Comparison of ENCODE assay signal across 8 mouse cellular contexts in genomic region chr6:91165210-91165609, GRCm38 (mm10). TPM values are rescaled to one million over a fixed set of nuclear protein-coding genes. Genes with fewer than 3 reads are reported as not detected.
DNase-seq lines count a peak whose midpoint lies in the region; ATAC-seq lines count a peak whose summit lies in the region.

No protein-coding gene starts in this region.

- H3K27ac ChIP-seq in heart, embryonic 12.5 days (ENCODE audit: poor library complexity, severe bottlenecking): no peak overlapping the region
- no peak overlapping the region for H3K27ac ChIP-seq in forebrain, embryonic 12.5 days
- H3K27ac ChIP-seq in hindbrain, embryonic 11.5 days (ENCODE audit: low read depth, low read length): no peak overlapping the region
- H3K27ac ChIP-seq in midbrain, embryonic 11.5 days (ENCODE audit: low read depth, low read length): no peak overlapping the region

- H3K4me3 ChIP-seq in heart, embryonic 12.5 days: no peak overlapping the region
- no peak overlapping the region for H3K4me3 ChIP-seq in forebrain, embryonic 12.5 days (replicated peaks)
- H3K4me3 ChIP-seq in hindbrain, embryonic 11.5 days (ENCODE audit: low read depth, low read length): no peak overlapping the region
- H3K4me3 ChIP-seq in midbrain, embryonic 11.5 days (ENCODE audit: low read depth, low read length): no peak overlapping the region

- 38% methylated on average over 3 of the region's 3 CpGs for WGBS in heart, embryonic 12.5 days
- WGBS in forebrain, embryonic 12.5 days: 33% methylated on average over 3 of the region's 3 CpGs
- 34% methylated on average over 3 of the region's 3 CpGs for whole genome bisulfite sequencing in hindbrain, embryonic 11.5 days
- WGBS in midbrain, embryonic 11.5 days: 35% methylated on average over 3 of the region's 3 CpGs

- peaks cover 25% of the 10 kb centered on the region for H3K4me1 ChIP-seq in heart, embryonic 12.5 days (replicated peaks)
- H3K4me1 ChIP-seq in forebrain, embryonic 12.5 days: peaks cover 15% of the 10 kb centered on the region
- H3K4me1 ChIP-seq in hindbrain, embryonic 11.5 days (replicated peaks; ENCODE audit: control insufficient read depth, insufficient read depth, low read length): no peaks in the 10 kb centered on the region
- H3K4me1 ChIP-seq in midbrain, embryonic 11.5 days (ENCODE audit: control insufficient read depth, insufficient read depth, low read length): 0 out of 2 replicates have a peak, but pooled peaks cover 2% of the 10 kb centered on the region

- no peak overlapping the region for H3K4me2 ChIP-seq in heart, embryonic 12.5 days
- no peak overlapping the region for H3K4me2 ChIP-seq in forebrain, embryonic 12.5 days
- no peak overlapping the region for H3K4me2 ChIP-seq in hindbrain, embryonic 11.5 days (replicated peaks; ENCODE audit: low read depth, low read length)
- no peak overlapping the region for H3K4me2 ChIP-seq in midbrain, embryonic 11.5 days

- peaks cover 10% of the 10 kb centered on the region; the same call in 1 of the 2 replicates for H3K36me3 ChIP-seq in heart, embryonic 12.5 days
- peaks cover 18% of the 10 kb centered on the region; the same call in 1 of the 2 replicates for H3K36me3 ChIP-seq in forebrain, embryonic 12.5 days (replicated peaks)
- H3K36me3 ChIP-seq in hindbrain, embryonic 11.5 days (ENCODE audit: control insufficient read depth, insufficient read depth, low read length): no peaks in the 10 kb centered on the region
- no peaks in the 10 kb centered on the region for H3K36me3 ChIP-seq in midbrain, embryonic 11.5 days (ENCODE audit: control insufficient read depth, insufficient read depth, low read length)

- ATAC-seq in heart, embryonic 12.5 days (ENCODE audit: insufficient number of reproducible peaks, low FRiP score): no peak
- peak; percentile 45 for ATAC-seq in forebrain, embryonic 12.5 days (ENCODE audit: low FRiP score)
- ATAC-seq in hindbrain, embryonic 11.5 days (ENCODE audit: low FRiP score): peak; percentile 29; the same call in 1 of the 2 replicates
- peak; percentile 54; the same call in 1 of the 2 replicates for ATAC-seq in midbrain, embryonic 11.5 days (ENCODE audit: low FRiP score)

- intact Hi-C loops in left cerebral cortex, postnatal 14 days (cut with DNase I): loop anchor here (2.0 to 5.0 kb wide), 2 partner anchors 116 to 247 kb away; partner anchors contain the start of gene Wnt7a

- peaks cover 28% of the 10 kb centered on the region; the same call in 1 of the 2 replicates for H3K27me3 ChIP-seq in heart, embryonic 12.5 days (replicated peaks)
- H3K27me3 ChIP-seq in forebrain, embryonic 12.5 days: no peaks in the 10 kb centered on the region
- no peaks in the 10 kb centered on the region for H3K27me3 ChIP-seq in hindbrain, embryonic 11.5 days (ENCODE audit: control insufficient read depth, insufficient read depth, low read length)
- no peaks in the 10 kb centered on the region for H3K27me3 ChIP-seq in midbrain, embryonic 11.5 days (ENCODE audit: control insufficient read depth, insufficient read depth, low read length)

- no peaks in the 10 kb centered on the region for H3K9me3 ChIP-seq in heart, embryonic 12.5 days (replicated peaks)
- H3K9me3 ChIP-seq in forebrain, embryonic 12.5 days: no peaks in the 10 kb centered on the region
- H3K9me3 ChIP-seq in hindbrain, embryonic 11.5 days (ENCODE audit: control insufficient read depth, low read length): no peaks in the 10 kb centered on the region
- H3K9me3 ChIP-seq in midbrain, embryonic 11.5 days (ENCODE audit: control insufficient read depth, low read length): no peaks in the 10 kb centered on the region

- peak; percentile 95 for DNase-seq in heart, adult 11 months
- peak; percentile 73 for DNase-seq in c-Kit-positive CD71-positive TER-119-negative erythroid progenitor cells, embryonic 14.5 days (ENCODE audit: low read depth)
- peak; percentile 88 for DNase-seq in hindbrain, embryonic 11.5 days (ENCODE audit: low spot score)
- peak; percentile 87 to 88 for DNase-seq in left cerebral cortex, postnatal 14 days (ENCODE audit: low spot score in 2 of 2)
- peak; percentile 98 for DNase-seq in midbrain, embryonic 11.5 days (ENCODE audit: low spot score, missing footprints)
- peak; percentile 77 for DNase-seq in right cerebral cortex, postnatal 4 days

- no peak overlapping the region for H3K9ac ChIP-seq in heart, embryonic 12.5 days
- H3K9ac ChIP-seq in forebrain, embryonic 12.5 days: no peak overlapping the region
- no peak overlapping the region for H3K9ac ChIP-seq in hindbrain, embryonic 11.5 days (ENCODE audit: low read depth, low read length)
- H3K9ac ChIP-seq in midbrain, embryonic 11.5 days (ENCODE audit: low read length): no peak overlapping the region

RNA-seq across cellular contexts. Expression of gene Hdac11, which starts 8.7 kb away (rescaled TPM):
- polyA plus RNA-seq in heart, embryonic 12.5 days (2016; fragmentation: Nextera tagmentation; extraction: Ambion mirVana): 8.8 and 9.0 TPM in 2 replicates
- polyA plus RNA-seq in forebrain, embryonic 12.5 days (2016; fragmentation: Nextera tagmentation; extraction: Ambion mirVana): 16.3 and 18.0 TPM in 2 replicates
- 13.2 and 14.5 TPM in 2 replicates for polyA plus RNA-seq in hindbrain, embryonic 11.5 days (2014; fragmentation: Nextera tagmentation; extraction: Ambion mirVana)
- 100 to 1,000 TPM; 130 to 142 TPM for total RNA-seq in left cerebral cortex, postnatal 14 days (2021)
- 12.8 and 13.0 TPM in 2 replicates for polyA plus RNA-seq in midbrain, embryonic 11.5 days (2014; fragmentation: Nextera tagmentation; extraction: Ambion mirVana)

RNA-seq across cellular contexts. Expression of gene Fbln2, which starts 47.0 kb away (rescaled TPM):
- 210 and 213 TPM in 2 replicates for polyA plus RNA-seq in heart, embryonic 12.5 days (2016; fragmentation: Nextera tagmentation; extraction: Ambion mirVana)
- 39.4 and 45.6 TPM in 2 replicates for polyA plus RNA-seq in forebrain, embryonic 12.5 days (2016; fragmentation: Nextera tagmentation; extraction: Ambion mirVana)
- polyA plus RNA-seq in hindbrain, embryonic 11.5 days (2014; fragmentation: Nextera tagmentation; extraction: Ambion mirVana): 30.7 and 36.5 TPM in 2 replicates
- total RNA-seq in left cerebral cortex, postnatal 14 days (2021): 1 to 10 TPM; 9.6 to 9.9 TPM
- 21.9 TPM in 2 replicates for polyA plus RNA-seq in midbrain, embryonic 11.5 days (2014; fragmentation: Nextera tagmentation; extraction: Ambion mirVana)

RNA-seq across cellular contexts. Expression of gene Nup210, which starts 48.6 kb away (rescaled TPM):
- 10.7 and 11.2 TPM in 2 replicates for polyA plus RNA-seq in heart, embryonic 12.5 days (2016; fragmentation: Nextera tagmentation; extraction: Ambion mirVana)
- 32.7 and 37.9 TPM in 2 replicates for polyA plus RNA-seq in forebrain, embryonic 12.5 days (2016; fragmentation: Nextera tagmentation; extraction: Ambion mirVana)
- 11.9 and 12.3 TPM in 2 replicates for polyA plus RNA-seq in hindbrain, embryonic 11.5 days (2014; fragmentation: Nextera tagmentation; extraction: Ambion mirVana)
- total RNA-seq in left cerebral cortex, postnatal 14 days (2021): 10 to 100 TPM; 30.0 to 35.0 TPM
- 13.9 and 15.8 TPM in 2 replicates for polyA plus RNA-seq in midbrain, embryonic 11.5 days (2014; fragmentation: Nextera tagmentation; extraction: Ambion mirVana)
